Mouse (Mus musculus) MEL (cell line): ENCODE data around the gene Il31. TPM values are rescaled to one million over a fixed set of nuclear protein-coding genes. Genes with fewer than 3 reads are reported as not detected.

Experiments
- DNase-seq: peaks from one replicate; pipeline ENCODE4 v3.0.0; 2011; ENCODE audit warnings: low read depth, low spot score
- H3K27ac ChIP-seq: 2 replicates; pipeline ENCODE4 v1.5.1; 2012; ENCODE audit warnings: low read depth, mild to moderate bottlenecking, control low read depth, low read length, moderate library complexity; ENCODE audit not compliant: control insufficient read depth
- H3K27me3 ChIP-seq, 2 experiments: fragments of 150-350 bp in 1 of 2; sonication (generic) in 1 of 2; 2 replicates each; pipeline ENCODE4 v1.6.1; 2012; ENCODE audit warnings: low read length in 2 of 2, mild to moderate bottlenecking in 2 of 2, improper control_type of control experiment in 1 of 2, moderate library complexity in 1 of 2; ENCODE audit not compliant: insufficient read depth in 2 of 2, control insufficient read depth in 1 of 2
- H3K36me3 ChIP-seq, 2 experiments: 2 replicates each; pipeline ENCODE4 v1.6.1; 2012 to 2014; ENCODE audit warnings: low read length in 2 of 2, improper control_type of control experiment in 1 of 2, inconsistent platforms in 1 of 2, mild to moderate bottlenecking in 1 of 2; ENCODE audit not compliant: insufficient read depth in 2 of 2, control insufficient read depth in 1 of 2
- H3K4me1 ChIP-seq, 2 experiments: fragments of 150-350 bp in 1 of 2; sonication (generic) in 1 of 2; 2 replicates each; pipeline ENCODE4 v1.6.1; 2012; ENCODE audit warnings: low read length in 2 of 2, improper control_type of control experiment in 1 of 2, mild to moderate bottlenecking in 1 of 2; ENCODE audit not compliant: insufficient read depth in 2 of 2, control insufficient read depth in 1 of 2
- H3K4me3 ChIP-seq, 2 experiments: fragments of 150-350 bp in 1 of 2; sonication (generic) in 1 of 2; 2 replicates each; pipeline ENCODE4 v1.5.1; 2012; ENCODE audit warnings: low read depth in 2 of 2, low read length in 2 of 2, mild to moderate bottlenecking in 2 of 2, moderate library complexity in 2 of 2, control low read depth in 1 of 2, improper control_type of control experiment in 1 of 2; ENCODE audit not compliant: control insufficient read depth in 1 of 2, insufficient read depth in 1 of 2
- H3K79me2 ChIP-seq: 2 replicates; pipeline ENCODE4 v1.6.1; 2012; ENCODE audit warnings: mild to moderate bottlenecking, low read length, moderate library complexity; ENCODE audit not compliant: control insufficient read depth, poor library complexity, insufficient read depth
- H3K9ac ChIP-seq: 2 replicates; pipeline ENCODE4 v1.6.1; 2012; ENCODE audit warnings: low read depth, mild to moderate bottlenecking, control low read depth, low read length, moderate library complexity; ENCODE audit not compliant: control insufficient read depth, poor library complexity, severe bottlenecking
- H3K9me3 ChIP-seq: fragments of 150-350 bp; sonication (generic); replicated peaks from 2 replicates; pipeline ENCODE4 v1.6.1; 2012; ENCODE audit warnings: mild to moderate bottlenecking, low read length, improper control_type of control experiment, moderate library complexity; ENCODE audit not compliant: insufficient read depth
- BHLHE40 ChIP-seq: IDR thresholded peaks from 2 replicates; pipeline ENCODE4 v1.6.1; 2012; ENCODE audit warnings: low read depth, mild to moderate bottlenecking, inconsistent platforms, low read length, improper control_type of control experiment, borderline replicate concordance
- CHD2 ChIP-seq: IDR thresholded peaks from 2 replicates; pipeline ENCODE4 v1.6.1; 2011; ENCODE audit warnings: low read length, improper control_type of control experiment
- E2F4 ChIP-seq: IDR thresholded peaks from 2 replicates; pipeline ENCODE4 v1.6.1; 2011; ENCODE audit warnings: low read depth, low read length, improper control_type of control experiment, borderline replicate concordance
- ELF1 ChIP-seq: IDR thresholded peaks from 2 replicates; pipeline ENCODE4 v1.6.1; 2014; ENCODE audit warnings: low read depth, mild to moderate bottlenecking, inconsistent platforms, low read length, improper control_type of control experiment, moderate library complexity
- GABPA ChIP-seq: IDR thresholded peaks from 2 replicates; pipeline ENCODE4 v1.6.1; 2012; ENCODE audit warnings: low read depth, mild to moderate bottlenecking, inconsistent platforms, low read length, improper control_type of control experiment, moderate library complexity
- GATA1 ChIP-seq: IDR thresholded peaks from 2 replicates; pipeline ENCODE4 v1.6.1; 2011; ENCODE audit warnings: low read depth, low read length, improper control_type of control experiment
- MAX ChIP-seq: IDR thresholded peaks from 2 replicates; pipeline ENCODE4 v1.6.1; 2011; ENCODE audit warnings: low read length, improper control_type of control experiment
- MAZ ChIP-seq: IDR thresholded peaks from 2 replicates; pipeline ENCODE4 v1.6.1; 2012; ENCODE audit warnings: low read depth, mild to moderate bottlenecking, inconsistent platforms, low read length, improper control_type of control experiment
- MEF2A ChIP-seq: IDR thresholded peaks from 2 replicates; pipeline ENCODE4 v1.6.1; 2014; ENCODE audit warnings: low read depth, mild to moderate bottlenecking, inconsistent platforms, low read length, improper control_type of control experiment; ENCODE audit not compliant: poor library complexity, insufficient replicate concordance, severe bottlenecking; ENCODE audit errors: extremely low read depth
- MXI1 ChIP-seq: IDR thresholded peaks from 2 replicates; pipeline ENCODE4 v1.6.1; 2011; ENCODE audit warnings: mild to moderate bottlenecking, low read depth, low read length, improper control_type of control experiment
- MYB ChIP-seq: IDR thresholded peaks from 2 replicates; pipeline ENCODE4 v1.6.1; 2011; ENCODE audit warnings: mild to moderate bottlenecking, low read depth, low read length, improper control_type of control experiment
- MYC ChIP-seq: IDR thresholded peaks from 2 replicates; pipeline ENCODE4 v1.6.1; 2011; ENCODE audit warnings: low read depth, mild to moderate bottlenecking, low read length, improper control_type of control experiment, moderate library complexity
- NELFE ChIP-seq: IDR thresholded peaks from 2 replicates; pipeline ENCODE4 v1.6.1; 2011; ENCODE audit warnings: low read depth, low read length, improper control_type of control experiment
- POLR2A ChIP-seq, 2 experiments: IDR thresholded peaks; 2 replicates each; pipeline ENCODE4 v1.6.1; 2011 to 2012; ENCODE audit warnings: low read length in 2 of 2, mild to moderate bottlenecking in 2 of 2, control low read depth in 1 of 2, improper control_type of control experiment in 1 of 2, low read depth in 1 of 2, moderate library complexity in 1 of 2; ENCODE audit not compliant: control insufficient read depth in 1 of 2, insufficient read depth in 1 of 2, poor library complexity in 1 of 2
- POLR2AphosphoS2 ChIP-seq: IDR thresholded peaks from 2 replicates; pipeline ENCODE4 v1.6.1; 2011; ENCODE audit warnings: low read length, improper control_type of control experiment
- POLR2AphosphoS5 ChIP-seq: IDR thresholded peaks from 2 replicates; pipeline ENCODE4 v1.6.1; 2012; ENCODE audit warnings: low read depth, borderline replicate concordance, mild to moderate bottlenecking, inconsistent platforms, low read length, moderate library complexity, mixed read lengths
- RAD21 ChIP-seq: IDR thresholded peaks from 2 replicates; pipeline ENCODE4 v1.6.1; 2011; ENCODE audit warnings: mild to moderate bottlenecking, low read depth, low read length, improper control_type of control experiment
- TAL1 ChIP-seq: IDR thresholded peaks from 2 replicates; pipeline ENCODE4 v1.6.1; 2012; ENCODE audit warnings: mild to moderate bottlenecking, inconsistent platforms, low read length, moderate library complexity, mixed read lengths
- USF2 ChIP-seq, 2 experiments: IDR thresholded peaks; 2 replicates each; pipeline ENCODE4 v1.6.1; 2011 to 2012; ENCODE audit warnings: improper control_type of control experiment in 2 of 2, low read length in 2 of 2, borderline replicate concordance in 1 of 2, inconsistent platforms in 1 of 2, low read depth in 1 of 2, mild to moderate bottlenecking in 1 of 2; ENCODE audit not compliant: insufficient read depth in 1 of 2
- ZKSCAN1 ChIP-seq: IDR thresholded peaks from 2 replicates; pipeline ENCODE4 v1.6.1; 2012; ENCODE audit warnings: low read depth, mild to moderate bottlenecking, inconsistent platforms, low read length, improper control_type of control experiment, moderate library complexity
- ZMIZ1 ChIP-seq: IDR thresholded peaks from 2 replicates; pipeline ENCODE4 v1.6.1; 2012; ENCODE audit warnings: low read depth, mild to moderate bottlenecking, inconsistent platforms, low read length, improper control_type of control experiment, moderate library complexity
- polyA plus RNA-seq, 2 experiments: library from polyadenylated mRNA; stranded (reverse) in 1 of 2; unstranded in 1 of 2; fragments of >175 nt in 1 of 2; fragments of >200 nt in 1 of 2; gene quantifications; 2 replicates each; pipeline versions ENCODE4 v1.2.1 to v1.2.4; 2012; ENCODE audit warnings: low replicate concordance in 2 of 2, low read depth in 1 of 2; ENCODE audit not compliant: insufficient read length in 2 of 2, insufficient read depth in 1 of 2, missing spikeins in 1 of 2
- total RNA-seq: library from RNA; depleted of rRNA; stranded (reverse); fragments of 300-350 nt; gene quantifications from 2 replicates; pipeline ENCODE4 v1.2.3, GENCODE M21; 2012

Il31 gene
- total and polyA plus RNA-seq, 3 experiments, result not detected

DNA sequence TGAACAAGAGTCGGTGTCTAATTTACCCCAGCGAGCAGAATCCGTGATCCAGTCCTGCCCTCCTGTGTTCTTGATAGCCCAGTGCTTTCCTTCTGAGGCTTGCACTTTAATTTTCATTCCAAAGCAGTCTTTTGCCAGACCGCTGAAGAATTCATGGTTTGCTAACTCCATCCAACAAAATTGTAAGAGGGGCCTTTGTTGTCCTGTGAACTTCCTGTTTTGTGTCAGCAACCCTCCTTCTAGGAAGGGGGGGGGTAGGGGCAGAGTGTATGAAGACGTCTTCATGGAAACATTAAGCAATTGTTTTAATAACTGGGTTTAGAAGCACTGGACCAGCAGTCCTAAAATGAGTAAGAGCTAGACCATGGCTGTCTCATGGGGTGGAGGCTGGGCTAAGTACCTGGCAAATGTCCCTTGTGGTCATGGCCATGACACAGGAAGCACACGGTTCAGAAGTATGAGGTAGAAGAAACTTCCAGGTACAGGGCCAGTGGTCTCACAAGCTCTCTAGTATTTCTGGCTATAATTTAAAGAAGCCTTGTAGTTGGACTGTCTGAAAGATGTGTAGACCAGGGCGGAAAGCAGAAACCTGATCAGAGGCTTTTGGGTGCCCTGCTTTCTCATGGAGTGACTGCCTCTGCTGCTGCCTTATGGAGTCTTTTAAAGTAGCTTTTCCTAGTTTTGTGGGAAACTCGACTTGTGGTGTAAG, 53.1 kb downstream of the Il31 start:
- TF ChIP-seq ZKSCAN1, result no peak
- TF ChIP-seq ZMIZ1, result no peak
- no peak for TF ChIP-seq MYC
- no peak for TF ChIP-seq GATA1
- no peak for TF ChIP-seq MXI1
- no peak for TF ChIP-seq USF2 (IDR thresholded peaks at IDR 0.05; ENCODE audit: borderline replicate concordance in 1 of 2, insufficient read depth in 1 of 2, low read depth in 1 of 2, low read length in 2 of 2)
- no peak for TF ChIP-seq MAZ
- TF ChIP-seq BHLHE40, result no peak
- no peak for TF ChIP-seq GABPA
- TF ChIP-seq TAL1, result no peak
- no peak for TF ChIP-seq RAD21
- no peak for TF ChIP-seq POLR2AphosphoS5
- no peak for TF ChIP-seq POLR2A (IDR thresholded peaks at IDR 0.05; ENCODE audit: control insufficient read depth in 1 of 2, insufficient read depth in 1 of 2, low read depth in 1 of 2, low read length in 2 of 2, poor library complexity in 1 of 2)
- TF ChIP-seq NELFE, result no peak
- no peak for TF ChIP-seq MEF2A
- TF ChIP-seq MYB, result no peak
- TF ChIP-seq POLR2AphosphoS2, result no peak
- TF ChIP-seq MAX, result no peak
- TF ChIP-seq E2F4, result no peak
- Histone ChIP-seq H3K4me1 (no peaks in the 10 kb centered on the region), H3K27ac (no peak overlapping the region), H3K9me3 (no peaks in the 10 kb centered on the region), H3K4me3 (no peak overlapping the region), H3K79me2 (0 out of 2 replicates have a peak, but pooled peaks cover 2% of the 10 kb centered on the region), H3K36me3 (peaks cover 0 to 4% of the 10 kb centered on the region in 2 experiments; a peak in 2 of 4 replicates), H3K27me3 (no peaks in the 10 kb centered on the region), H3K9ac (no peak overlapping the region)
- DNase-seq, result no peak

DNA sequence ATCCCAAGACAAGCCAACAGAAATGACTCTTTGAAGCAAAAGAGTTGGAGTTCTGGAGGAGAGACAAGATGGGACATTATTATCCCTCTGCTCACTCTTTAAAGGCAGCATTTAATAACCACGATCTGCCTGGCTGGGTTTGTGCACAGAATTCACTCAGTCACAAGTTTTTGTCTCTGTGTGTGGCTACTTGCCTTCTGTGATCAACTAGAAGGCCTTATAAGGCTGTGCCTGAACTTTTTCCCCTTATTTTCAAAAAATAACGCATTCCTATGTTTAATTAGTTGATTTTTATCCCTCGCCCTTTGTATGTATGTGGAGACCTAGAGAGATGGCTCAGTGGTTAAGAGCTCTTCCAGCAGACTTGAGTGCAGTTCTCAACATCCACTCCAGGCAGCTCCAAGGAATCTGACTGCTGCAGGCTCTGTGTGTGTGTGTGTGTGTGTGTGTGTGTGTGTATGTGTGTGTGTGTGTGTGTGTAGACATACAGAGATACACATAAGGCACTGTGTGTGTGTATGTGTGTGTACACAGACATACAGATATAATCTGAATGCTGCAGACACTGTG, 56.9 kb downstream of the Il31 start:
- H3K36me3 ChIP-seq, result no peaks in the 10 kb centered on the region; a peak in 2 of 4 replicates
- TF ChIP-seq RAD21 (no peak), BHLHE40 (no peak), CHD2 (no peak), MYB (no peak), ELF1 (no peak)
- no peak overlapping the region for H3K4me3 ChIP-seq
- DNase-seq, result no peak
- 0 out of 2 replicates have a peak, but pooled peaks cover 3% of the 10 kb centered on the region for H3K79me2 ChIP-seq
- no peaks in the 10 kb centered on the region for H3K4me1 ChIP-seq
- no peaks in the 10 kb centered on the region for H3K9me3 ChIP-seq
- H3K27me3 ChIP-seq, result no peaks in the 10 kb centered on the region
- H3K9ac ChIP-seq, result no peak overlapping the region
- no peak overlapping the region for H3K27ac ChIP-seq
